Mouse (Mus musculus) C2C12 (cell line): Measurements from ENCODE around the gene Gm20388. TPM values are rescaled to one million over a fixed set of nuclear protein-coding genes. Genes with fewer than 3 reads are reported as not detected.

Experiments
- H3K27me3 ChIP-seq: one replicate; pipeline ENCODE4 v1.6.1; 2011; ENCODE audit not compliant: control insufficient read depth, insufficient read depth, insufficient read length
- H3K36me3 ChIP-seq: one replicate; pipeline ENCODE4 v1.6.1; 2011; ENCODE audit not compliant: control insufficient read depth, insufficient read depth
- H3K4me3 ChIP-seq: one replicate; pipeline ENCODE4 v1.5.1; 2011; ENCODE audit warnings: mild to moderate bottlenecking, control low read depth; ENCODE audit not compliant: poor library complexity, insufficient read depth, severe bottlenecking
- H3K79me2 ChIP-seq: one replicate; pipeline ENCODE4 v1.6.1; 2011; ENCODE audit not compliant: control insufficient read depth, insufficient read depth
- H3K79me3 ChIP-seq: one replicate; pipeline ENCODE4 v1.6.1; 2011; ENCODE audit warnings: low read depth, control low read depth
- H3ac ChIP-seq: one replicate; pipeline ENCODE3; 2011; ENCODE audit warnings: low read depth; ENCODE audit not compliant: control insufficient read depth, insufficient read length
- CEBPB ChIP-seq: IDR thresholded peaks from one replicate; pipeline ENCODE4 v1.6.1; 2011; ENCODE audit warnings: low read depth, mild to moderate bottlenecking, control low read depth, moderate library complexity
- CTCF ChIP-seq: IDR thresholded peaks from one replicate; pipeline ENCODE4 v1.5.1; 2011; ENCODE audit not compliant: control insufficient read depth, insufficient read depth, insufficient read length
- FOSL1 ChIP-seq: IDR thresholded peaks from one replicate; pipeline ENCODE4 v1.8.0; 2011; ENCODE audit warnings: mild to moderate bottlenecking, low read length; ENCODE audit not compliant: poor library complexity, insufficient read depth, severe bottlenecking
- MAX ChIP-seq: IDR thresholded peaks from one replicate; pipeline ENCODE4 v1.6.1; 2011; ENCODE audit warnings: mild to moderate bottlenecking, control low read depth
- MYOD1 ChIP-seq: IDR thresholded peaks from one replicate; pipeline ENCODE4 v1.6.1; 2011; ENCODE audit warnings: low read depth; ENCODE audit not compliant: control insufficient read depth, insufficient read length
- MYOG ChIP-seq: IDR thresholded peaks from one replicate; pipeline ENCODE4 v1.6.1; 2011; ENCODE audit not compliant: control insufficient read depth, insufficient read length; ENCODE audit errors: extremely low read depth
- USF1 ChIP-seq: IDR thresholded peaks from one replicate; pipeline ENCODE4 v1.6.1; 2011; ENCODE audit warnings: low read depth, mild to moderate bottlenecking, control low read depth, moderate library complexity
- polyA plus RNA-seq: library from polyadenylated mRNA; unstranded; fragments of >200 nt; fragmentation: generic; extraction: Trizol; gene quantifications from one replicate; pipeline ENCODE4 v1.2.1, GENCODE M21; 2012; ENCODE audit warnings: missing spikeins

Gm20388 gene
- polyA plus RNA-seq, 1 experiment, result 15.0 TPM

DNA sequence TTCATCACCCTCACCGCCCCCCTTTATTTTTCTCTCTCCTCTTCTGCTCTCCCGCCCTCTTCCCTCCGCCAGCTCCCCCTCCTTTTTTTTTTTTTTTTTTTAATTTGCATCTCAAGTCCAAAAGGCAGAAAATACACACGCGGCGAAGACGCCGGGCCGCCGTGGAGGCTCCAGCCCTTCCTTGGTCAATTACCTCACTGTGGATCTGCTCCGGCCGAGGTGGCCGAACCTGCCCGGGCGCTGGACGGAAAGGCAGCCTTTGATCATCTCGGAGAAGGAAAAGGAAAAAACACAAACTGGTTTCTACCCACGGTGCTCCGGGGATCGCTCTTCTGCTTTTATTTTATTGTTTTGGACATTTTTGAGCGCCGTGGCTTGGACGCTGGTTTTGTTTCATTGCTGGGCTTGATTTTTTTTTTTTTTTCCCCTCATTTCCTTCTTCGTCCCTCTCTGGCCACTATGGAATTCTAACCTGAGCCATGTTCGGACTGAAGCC, 578.0 kb downstream of the Gm20388 start:
- Histone ChIP-seq H3K27me3 (no peaks in the 10 kb centered on the region), H3K4me3 (peak overlapping the region; percentile 55), H3ac (peak overlapping the region; percentile 84), H3K79me2 (peaks cover 46% of the 10 kb centered on the region), H3K36me3 (no peaks in the 10 kb centered on the region), H3K79me3 (peaks cover 8% of the 10 kb centered on the region)
- TF ChIP-seq FOSL1 (no peak), CEBPB (no peak), MAX (no peak), MYOD1 (no peak), USF1 (no peak), CTCF (no peak)

- Histone ChIP-seq H3K79me3 (peaks cover 10% of the 10 kb centered on the region), H3K36me3 (no peaks in the 10 kb centered on the region), H3K4me3 (peak overlapping the region; percentile 55), H3ac (peak overlapping the region; percentile 84), H3K27me3 (no peaks in the 10 kb centered on the region), H3K79me2 (peaks cover 51% of the 10 kb centered on the region)
- TF ChIP-seq USF1 (peak; percentile 44), CTCF (no peak)
These were observed 578.6 kb downstream of the Gm20388 start for GRCm38 (mm10) chr8:120489142-120489754.

DNA sequence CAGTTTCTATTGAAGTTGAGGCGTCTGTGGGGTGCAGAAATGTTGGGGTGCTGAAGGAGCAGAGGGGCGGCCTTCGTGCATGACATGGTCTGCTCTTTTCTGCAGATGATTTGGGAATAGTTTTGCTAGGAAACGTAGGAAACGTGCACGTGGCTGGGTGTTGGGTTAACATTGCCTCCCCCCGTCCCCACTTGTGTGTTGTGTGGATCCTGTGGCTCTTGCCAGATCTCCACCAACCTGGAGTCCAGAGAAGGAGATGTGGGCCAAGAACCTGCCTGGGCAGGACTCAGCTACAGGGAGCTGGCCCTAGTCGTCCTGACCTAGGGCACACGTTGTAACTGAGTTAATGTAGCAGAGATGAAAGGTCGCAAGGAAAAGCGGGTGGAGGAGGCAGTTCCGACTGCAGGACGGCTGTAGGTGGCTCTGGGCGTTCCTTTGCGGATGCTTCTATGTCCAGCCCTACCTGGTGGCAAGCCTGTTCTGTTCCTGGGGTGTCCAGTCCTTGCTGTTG, 579.2 kb downstream of the Gm20388 start:
- Histone ChIP-seq H3K79me2 (peaks cover 55% of the 10 kb centered on the region), H3K36me3 (no peaks in the 10 kb centered on the region), H3K27me3 (no peaks in the 10 kb centered on the region), H3ac (peak overlapping the region; percentile 38), H3K79me3 (peaks cover 10% of the 10 kb centered on the region), H3K4me3 (peak overlapping the region; percentile 55)
- no peak for TF ChIP-seq CEBPB
- TF ChIP-seq MYOD1, result no peak
- no peak for TF ChIP-seq FOSL1
- no peak for TF ChIP-seq USF1
- no peak for TF ChIP-seq CTCF
- TF ChIP-seq MAX, result no peak
- no peak for TF ChIP-seq MYOG

GRCm38 (mm10) chr8:120490354-120491141, 579.9 kb downstream of the Gm20388 start:
- Histone ChIP-seq H3K4me3 (no peak overlapping the region), H3ac (peak overlapping the region; percentile 38), H3K79me3 (peaks cover 13% of the 10 kb centered on the region), H3K79me2 (peaks cover 62% of the 10 kb centered on the region), H3K36me3 (no peaks in the 10 kb centered on the region), H3K27me3 (no peaks in the 10 kb centered on the region)
- no peak for TF ChIP-seq FOSL1
- TF ChIP-seq MAX, result no peak
- TF ChIP-seq MYOD1, result no peak
- no peak for TF ChIP-seq USF1
- no peak for TF ChIP-seq CEBPB
- no peak for TF ChIP-seq CTCF
- no peak for TF ChIP-seq MYOG

GRCm38 (mm10) chr8:120491166-120491793, 580.6 kb downstream of the Gm20388 start:
- Histone ChIP-seq H3K27me3 (no peaks in the 10 kb centered on the region), H3K4me3 (no peak overlapping the region), H3ac (no peak overlapping the region), H3K79me3 (peaks cover 18% of the 10 kb centered on the region), H3K79me2 (peaks cover 69% of the 10 kb centered on the region), H3K36me3 (no peaks in the 10 kb centered on the region)
- TF ChIP-seq USF1 (no peak), MYOD1 (no peak), CEBPB (no peak), CTCF (no peak), MAX (no peak), MYOG (no peak)
